Mouse (Mus musculus) activated CD4-positive, CD25-positive, alpha-beta regulatory T cell (primary cell): ENCODE measurements around the gene Podn. TPM values are rescaled to one million over a fixed set of nuclear protein-coding genes. Genes with fewer than 3 reads are reported as not detected.

Experiments
- polyA plus RNA-seq, 2 experiments: library from polyadenylated mRNA; unstranded; fragments of 100-300 nt; shearing (Covaris generic); gene quantifications; one replicate each; pipeline ENCODE4 v1.2.1; 2017

Podn gene
- polyA plus RNA-seq: not detected

GRCm38 (mm10) chr4:108096345-108096744, at the start of gene Podn:
Gene Podn (minus strand): TSS chr4:108096445.

DNA sequence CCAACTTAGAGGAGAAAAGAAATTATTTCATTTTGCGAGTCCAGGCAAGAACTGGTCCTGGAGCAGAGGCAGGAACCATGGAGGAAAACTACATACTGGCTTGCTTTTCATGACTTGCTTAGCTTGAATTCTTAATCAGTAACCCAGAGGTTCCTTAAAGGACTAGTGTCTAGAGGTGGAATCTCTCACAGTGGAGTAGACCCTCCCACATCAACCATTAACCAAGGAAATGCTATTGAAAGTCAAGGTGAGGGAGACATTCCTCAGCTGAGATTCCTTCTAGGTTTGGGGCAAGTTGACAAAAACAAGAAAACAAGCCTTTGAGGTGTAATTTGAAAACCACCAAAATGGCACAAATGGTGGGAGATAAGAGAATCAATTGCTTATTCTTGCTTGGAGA, 48.6 kb upstream of the Podn start, which contains the start of gene Scp2:
Scp2 (minus strand) TSS at position 119 of the 400 bp plus-strand sequence.

DNA sequence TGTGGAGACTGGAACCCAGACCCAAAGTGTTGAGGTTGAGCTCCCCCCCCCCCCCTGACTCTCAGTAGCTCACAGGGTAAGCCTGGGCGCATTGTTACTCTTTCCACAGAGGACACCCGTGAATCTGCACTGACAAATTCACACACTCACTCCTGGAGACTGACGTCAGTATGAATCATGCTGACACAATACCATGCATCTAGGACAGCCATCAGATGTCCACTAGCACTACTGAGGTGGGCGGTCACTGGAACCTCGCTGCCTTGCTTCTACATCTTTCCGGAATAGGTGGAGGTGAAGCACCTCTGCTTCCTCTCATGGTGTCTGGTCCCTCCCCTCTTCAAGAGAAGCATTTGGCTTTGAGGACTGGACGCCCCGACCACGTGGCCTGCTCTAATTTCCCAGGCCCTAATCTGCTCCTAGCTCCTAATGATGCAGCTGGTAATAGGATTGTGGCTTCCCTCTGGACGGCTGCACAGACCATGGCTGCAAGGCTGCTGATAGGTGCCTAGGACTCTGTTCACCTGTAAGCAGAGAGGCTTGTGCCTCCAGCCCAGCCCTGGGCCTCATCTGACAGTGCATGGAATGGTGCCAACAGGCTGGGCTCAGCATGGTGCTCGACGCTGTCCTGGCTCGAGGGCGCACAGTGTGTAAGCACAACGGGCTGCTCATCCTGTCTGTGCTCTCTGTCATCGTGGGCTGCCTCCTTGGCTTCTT, 128.1 kb downstream of the Podn start, which contains the start of gene Slc1a7:
Slc1a7 (plus strand) TSS at position 367 of the 717 bp plus-strand sequence.

Other genes starting within 250 kb of the Podn start
- 100 to 1,000 TPM; 135 to 179 TPM for gene Magoh, start 216.7 kb downstream of the Podn start, polyA plus RNA-seq
- 10 to 100 TPM; 45.6 to 59.1 TPM for gene 0610037L13Rik, start 206.6 kb downstream of the Podn start, polyA plus RNA-seq
- 10 to 100 TPM; 20.8 to 22.5 TPM for gene Cpt2, start 172.8 kb downstream of the Podn start, polyA plus RNA-seq
- gene Slc1a7, start 128.1 kb downstream of the Podn start, polyA plus RNA-seq: not detected
- gene Scp2, start 48.6 kb upstream of the Podn start, polyA plus RNA-seq: 100 to 1,000 TPM; 270 to 352 TPM
- 1 to 10 TPM; 2.5 to 2.7 TPM for gene Echdc2, start 69.0 kb upstream of the Podn start, polyA plus RNA-seq
- gene Zyg11a, start 121.6 kb upstream of the Podn start, polyA plus RNA-seq: under 1 TPM in 1 of 2 experiments, not detected in 1; 0.32 TPM
- 10 to 100 TPM; 20.5 to 21.8 TPM for gene Zyg11b, start 204.7 kb upstream of the Podn start, polyA plus RNA-seq
- 10 to 100 TPM; 18.6 to 39.5 TPM for gene Coa7, start 231.7 kb upstream of the Podn start, polyA plus RNA-seq